Mouse (Mus musculus) lung, postnatal 36 days (tissue): ENCODE measurements around the gene Pdia6.

Experiments
- DNase-seq: peaks from one replicate; pipeline ENCODE4 v3.0.0; 2022; ENCODE audit warnings: mixed read lengths

The Pdia6 gene

GRCm38 (mm10) chr12:17266673-17266990 lies 287 bp downstream of the Pdia6 start:
- DNase-seq, result peak; percentile 29

- no peak for DNase-seq
Observed at GRCm38 (mm10) chr12:17267316-17267715, 971 bp downstream of the Pdia6 start.

- DNase-seq, result peak; percentile 68
Observed at GRCm38 (mm10) chr12:17271272-17271671, 4.9 kb downstream of the Pdia6 start.

- no peak for DNase-seq
Observed at GRCm38 (mm10) chr12:17273841-17274240, 7.5 kb downstream of the Pdia6 start.

GRCm38 (mm10) chr12:17288496-17288895 lies 22.2 kb downstream of the Pdia6 start:
- DNase-seq, result no peak

- peak; percentile 38 for DNase-seq
Observed at GRCm38 (mm10) chr12:17289060-17289459, 22.7 kb downstream of the Pdia6 start.

GRCm38 (mm10) chr12:17289913-17290312 lies 23.6 kb downstream of the Pdia6 start:
- DNase-seq, result peak; percentile 74

- peak; percentile 87 for DNase-seq
Observed at GRCm38 (mm10) chr12:17290569-17290968, 24.2 kb downstream of the Pdia6 start.

- no peak for DNase-seq
Observed at GRCm38 (mm10) chr12:17296899-17297298, 30.6 kb downstream of the Pdia6 start.

GRCm38 (mm10) chr12:17299902-17300301 lies 33.6 kb downstream of the Pdia6 start:
- no peak for DNase-seq

GRCm38 (mm10) chr12:17305445-17305844 lies 39.1 kb downstream of the Pdia6 start:
- peak; percentile 71 for DNase-seq

GRCm38 (mm10) chr12:17308246-17308645 lies 41.9 kb downstream of the Pdia6 start:
- no peak for DNase-seq

- DNase-seq, result no peak
Observed at GRCm38 (mm10) chr12:17310852-17311839, 44.8 kb downstream of the Pdia6 start.

GRCm38 (mm10) chr12:17316096-17316495 lies 49.8 kb downstream of the Pdia6 start:
- DNase-seq, result peak; percentile 89

GRCm38 (mm10) chr12:17317970-17318369 lies 51.6 kb downstream of the Pdia6 start:
- peak; percentile 42 for DNase-seq

GRCm38 (mm10) chr12:17318453-17318852 lies 52.1 kb downstream of the Pdia6 start:
- DNase-seq, result peak; percentile 56

GRCm38 (mm10) chr12:17324549-17325470 lies 58.5 kb downstream of the Pdia6 start:
- DNase-seq, result peak; percentile 79

GRCm38 (mm10) chr12:17329259-17329658 lies 62.9 kb downstream of the Pdia6 start, which contains the start of gene Atp6v1c2:
Atp6v1c2 (minus strand) TSS chr12:17329359.
- DNase-seq, result no peak

- no peak for DNase-seq
Observed at GRCm38 (mm10) chr12:17333459-17333858, 67.1 kb downstream of the Pdia6 start.
